Mouse (Mus musculus): Measurements from ENCODE around the gene Skap2.

GRCm38 (mm10) chr6:52013245-52013945, 1.0 kb upstream of the Skap2 start:
- TF ChIP-seq POLR2A (IDR thresholded peaks at IDR 0.05; ENCODE audit: low read depth, low read length) (no peak), CTCF (conservative IDR thresholded peaks at IDR 0.05; ENCODE audit: insufficient read depth, insufficient read length, low read depth, low read length) (no peak)
